Mouse (Mus musculus) left cerebral cortex, postnatal 25 days (tissue): ENCODE measurements around the gene Rnpepl1. TPM values are rescaled to one million over a fixed set of nuclear protein-coding genes. Genes with fewer than 3 reads are reported as not detected.

Experiments
- total RNA-seq, 2 experiments: library from RNA; stranded (reverse); gene quantifications; 2 replicates each; pipeline ENCODE4 v1.2.3; 2021

The Rnpepl1 gene
- total RNA-seq, 2 experiments from 2014 or later, result 32.3 to 32.9 TPM

Other genes with a start within 250 kb of the Rnpepl1 start
- 10 to 100 TPM; 73.8 to 81.8 TPM for gene Gpc1, start 79.1 kb upstream of the Rnpepl1 start, total RNA-seq
- under 1 TPM; 0.32 to 0.41 TPM for gene Ankmy1, start 7.9 kb upstream of the Rnpepl1 start, total RNA-seq
- 10 to 100 TPM; 11.7 to 13.0 TPM for gene Dusp28, start 3.8 kb upstream of the Rnpepl1 start, total RNA-seq
- gene Capn10, start 23.6 kb downstream of the Rnpepl1 start, total RNA-seq, result 10 to 100 TPM; 44.4 to 47.8 TPM
- under 1 TPM; 0.18 to 0.48 TPM for gene Gpr35, start 40.1 kb downstream of the Rnpepl1 start, total RNA-seq
- not detected for gene Aqp12, start 95.6 kb downstream of the Rnpepl1 start, total RNA-seq
- 100 to 1,000 TPM; 724 to 739 TPM for gene Kif1a, start 191.2 kb downstream of the Rnpepl1 start, total RNA-seq
- not detected for gene Agxt, start 224.5 kb downstream of the Rnpepl1 start, total RNA-seq